Mouse (Mus musculus): ENCODE measurements around the gene Ccdc120. TPM values are rescaled to one million over a fixed set of nuclear protein-coding genes. Genes with fewer than 3 reads are reported as not detected.

The Ccdc120 gene
- total RNA-seq (2014; rRNA removed; ENCODE audit: low replicate concordance) = 0.92 and 5.8 TPM in 2 replicates
- 1.8 and 2.2 TPM in 2 replicates for polyA plus RNA-seq (2015; fragmentation: Nextera tagmentation; extraction: Ambion mirVana)

DNA sequence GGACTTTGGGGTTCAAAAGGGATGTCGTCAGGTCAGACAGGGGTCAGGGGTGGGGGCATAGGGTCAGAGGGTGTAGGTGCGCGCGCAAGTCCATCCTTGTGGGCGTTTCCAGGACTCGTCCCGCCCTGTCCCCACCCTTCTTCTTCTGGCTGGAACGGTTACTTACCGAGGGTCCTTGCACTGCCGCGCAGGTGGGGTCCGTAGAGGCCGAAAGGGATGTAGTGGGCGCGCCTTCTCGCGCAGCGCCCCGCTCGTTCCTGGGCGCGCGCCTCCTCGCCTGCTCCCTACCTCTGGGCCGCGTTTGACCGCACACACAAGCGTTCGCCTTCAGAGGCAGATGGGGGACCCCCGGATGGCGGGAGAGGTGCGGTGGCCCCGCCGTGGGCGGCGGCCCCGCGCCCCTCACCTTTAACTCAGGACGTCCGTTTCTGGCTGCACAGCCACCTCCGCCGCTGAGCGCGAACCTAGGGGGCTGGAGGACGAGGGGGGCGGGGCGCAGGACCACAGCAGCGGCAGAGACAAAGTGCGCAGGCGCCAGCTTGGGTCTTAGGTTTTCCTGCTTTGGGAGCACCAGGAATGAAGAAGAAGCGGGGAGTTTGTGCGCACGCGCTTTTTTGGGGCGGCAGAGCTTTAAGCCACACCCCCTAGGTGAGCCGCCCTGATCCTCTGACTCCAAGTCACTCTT, at the start of gene Ccdc120:
Gene Ccdc120, minus strand, starts transcription at position 474 of the 685 bp plus-strand sequence.
- Histone ChIP-seq H3K36me3 (replicated peaks; ENCODE audit: control insufficient read depth, insufficient read depth, low read length) (no peaks in the 10 kb centered on the region), H3K4me1 (ENCODE audit: control insufficient read depth, insufficient read depth) (no peaks in the 10 kb centered on the region), H3K9me3 (replicated peaks; ENCODE audit: control insufficient read depth, low read length) (no peaks in the 10 kb centered on the region), H3K27ac (ENCODE audit: low read depth) (no peak within 1 kb of the TSS), H3K4me2 (ENCODE audit: low read depth, low read length) (peak within 1 kb of the TSS; percentile 79), H3K9ac (replicated peaks; ENCODE audit: low read depth, low read length) (no peak within 1 kb of the TSS), H3K4me3 (ENCODE audit: low read depth, low read length) (peak within 1 kb of the TSS; percentile 68), H3K27me3 (ENCODE audit: control insufficient read depth, insufficient read depth, low read length) (no peaks in the 10 kb centered on the region)
- WGBS = 16% methylated on average over 52 of the region's 56 CpGs
- TF ChIP-seq CTCF (IDR thresholded peaks at IDR 0.05; ENCODE audit: low read depth) (no peak), EP300 (IDR thresholded peaks at IDR 0.05; ENCODE audit: low read depth) (no peak)
- DNase-seq (ENCODE audit: low spot score) = peak; percentile 43
- peak; percentile 36; the same call in 1 of the 2 replicates for ATAC-seq (ENCODE audit: insufficient read depth, low read depth)

DNA sequence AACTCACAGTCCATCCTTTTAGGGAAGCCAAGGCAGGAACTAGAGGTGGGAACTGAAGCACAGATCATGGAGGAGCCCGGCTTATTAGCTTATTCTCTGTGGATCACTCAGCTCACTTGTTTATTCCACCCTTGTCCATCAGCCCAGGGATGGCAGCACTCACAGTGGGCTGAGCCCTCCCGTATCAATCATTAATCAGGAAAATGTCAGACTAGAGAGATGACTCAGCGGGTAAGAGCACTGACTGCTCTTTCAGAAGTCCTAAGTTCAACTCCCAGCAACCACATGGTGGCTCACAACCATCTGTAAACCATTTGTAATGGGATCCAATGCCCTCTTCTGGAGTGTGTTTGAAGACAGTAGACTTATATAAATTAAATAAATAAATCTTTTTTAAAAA, 46.6 kb upstream of the Ccdc120 start:
- Histone ChIP-seq H3K4me2 (ENCODE audit: low read depth, low read length) (no peak overlapping the region), H3K9me3 (replicated peaks; ENCODE audit: control insufficient read depth, low read length) (no peaks in the 10 kb centered on the region), H3K27ac (ENCODE audit: low read depth) (no peak overlapping the region), H3K4me1 (ENCODE audit: control insufficient read depth, insufficient read depth) (no peaks in the 10 kb centered on the region), H3K9ac (replicated peaks; ENCODE audit: low read depth, low read length) (no peak overlapping the region), H3K27me3 (ENCODE audit: control insufficient read depth, insufficient read depth, low read length) (no peaks in the 10 kb centered on the region), H3K4me3 (ENCODE audit: low read depth, low read length) (no peak overlapping the region), H3K36me3 (replicated peaks; ENCODE audit: control insufficient read depth, insufficient read depth, low read length) (peaks cover 20% of the 10 kb centered on the region)
- ATAC-seq (ENCODE audit: insufficient read depth, low read depth) = no peak
- no peak for DNase-seq (ENCODE audit: low spot score)
- 85% methylated on average over 3 of the region's 3 CpGs for WGBS
- TF ChIP-seq EP300 (IDR thresholded peaks at IDR 0.05; ENCODE audit: low read depth) (no peak), CTCF (IDR thresholded peaks at IDR 0.05; ENCODE audit: low read depth) (no peak)

DNA sequence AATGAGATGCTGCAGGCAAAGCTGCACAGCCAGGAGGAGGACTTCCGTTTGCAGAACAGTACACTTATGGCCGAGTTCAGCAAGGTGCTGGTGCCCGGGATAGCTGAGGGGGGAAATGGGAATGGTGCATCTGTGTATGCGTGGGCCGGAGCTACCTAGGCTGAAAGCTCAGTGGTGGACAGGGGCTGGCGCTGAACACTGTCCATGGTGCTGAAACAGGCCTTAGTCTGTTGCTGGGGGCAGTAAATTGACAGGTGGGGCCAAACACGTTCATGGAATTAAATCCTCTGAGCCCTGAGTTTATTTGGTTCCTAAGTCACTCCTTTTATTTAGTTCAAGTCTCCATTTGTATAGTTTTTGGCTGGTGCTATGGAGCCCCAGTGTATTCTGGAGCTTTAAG, 44.3 kb upstream of the Ccdc120 start:
- no peak overlapping the region for H3K9ac ChIP-seq (replicated peaks; ENCODE audit: low read depth, low read length)
- 0 out of 2 replicates have a peak, but pooled peaks cover 6% of the 10 kb centered on the region for H3K4me1 ChIP-seq (ENCODE audit: control insufficient read depth, insufficient read depth)
- no peaks in the 10 kb centered on the region for H3K9me3 ChIP-seq (replicated peaks; ENCODE audit: control insufficient read depth, low read length)
- peaks cover 11% of the 10 kb centered on the region; the same call in 1 of the 2 replicates for H3K36me3 ChIP-seq (replicated peaks; ENCODE audit: control insufficient read depth, insufficient read depth, low read length)
- no peak overlapping the region for H3K4me2 ChIP-seq (ENCODE audit: low read depth, low read length)
- no peak for ATAC-seq (ENCODE audit: insufficient read depth, low read depth)
- no peak overlapping the region for H3K27ac ChIP-seq (ENCODE audit: low read depth)
- H3K4me3 ChIP-seq (ENCODE audit: low read depth, low read length) = no peak overlapping the region
- DNase-seq (ENCODE audit: low spot score) = no peak
- H3K27me3 ChIP-seq (ENCODE audit: control insufficient read depth, insufficient read depth, low read length) = no peaks in the 10 kb centered on the region
- TF ChIP-seq EP300 (IDR thresholded peaks at IDR 0.05; ENCODE audit: low read depth) (no peak), CTCF (IDR thresholded peaks at IDR 0.05; ENCODE audit: low read depth) (no peak)
- WGBS = 22% methylated on average over 7 of the region's 7 CpGs

DNA sequence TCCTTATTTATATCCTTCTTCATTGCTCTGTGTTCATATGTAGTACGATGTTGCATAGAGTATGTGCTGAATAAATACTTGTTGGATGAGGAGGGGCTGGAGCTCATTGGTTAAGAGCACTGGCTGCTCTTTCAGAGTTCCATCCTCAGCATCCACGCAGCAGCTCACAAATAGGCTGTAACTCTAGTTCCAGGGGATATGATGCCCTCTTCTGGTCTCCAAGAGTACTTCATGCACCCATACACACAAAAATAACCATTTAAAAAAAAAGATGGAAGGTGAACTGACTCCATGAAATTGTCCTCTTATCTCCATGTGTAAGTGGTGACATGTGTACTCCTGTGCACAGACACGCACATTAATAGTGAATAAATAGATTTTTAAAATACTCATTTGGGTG, 42.7 kb upstream of the Ccdc120 start:
- Histone ChIP-seq H3K36me3 (replicated peaks; ENCODE audit: control insufficient read depth, insufficient read depth, low read length) (0 out of 2 replicates have a peak, but pooled peaks cover 3% of the 10 kb centered on the region), H3K4me1 (ENCODE audit: control insufficient read depth, insufficient read depth) (0 out of 2 replicates have a peak, but pooled peaks cover 6% of the 10 kb centered on the region), H3K9me3 (replicated peaks; ENCODE audit: control insufficient read depth, low read length) (no peaks in the 10 kb centered on the region), H3K4me3 (ENCODE audit: low read depth, low read length) (no peak overlapping the region), H3K27me3 (ENCODE audit: control insufficient read depth, insufficient read depth, low read length) (no peaks in the 10 kb centered on the region), H3K9ac (replicated peaks; ENCODE audit: low read depth, low read length) (no peak overlapping the region), H3K27ac (ENCODE audit: low read depth) (no peak overlapping the region), H3K4me2 (ENCODE audit: low read depth, low read length) (no peak overlapping the region)
- DNase-seq (ENCODE audit: low spot score) (no peak), ATAC-seq (ENCODE audit: insufficient read depth, low read depth) (no peak)
- WGBS = 45% methylated on average over 3 of the region's 3 CpGs
- TF ChIP-seq CTCF (IDR thresholded peaks at IDR 0.05; ENCODE audit: low read depth) = peak; percentile 35
- TF ChIP-seq EP300 (IDR thresholded peaks at IDR 0.05; ENCODE audit: low read depth) = no peak

DNA sequence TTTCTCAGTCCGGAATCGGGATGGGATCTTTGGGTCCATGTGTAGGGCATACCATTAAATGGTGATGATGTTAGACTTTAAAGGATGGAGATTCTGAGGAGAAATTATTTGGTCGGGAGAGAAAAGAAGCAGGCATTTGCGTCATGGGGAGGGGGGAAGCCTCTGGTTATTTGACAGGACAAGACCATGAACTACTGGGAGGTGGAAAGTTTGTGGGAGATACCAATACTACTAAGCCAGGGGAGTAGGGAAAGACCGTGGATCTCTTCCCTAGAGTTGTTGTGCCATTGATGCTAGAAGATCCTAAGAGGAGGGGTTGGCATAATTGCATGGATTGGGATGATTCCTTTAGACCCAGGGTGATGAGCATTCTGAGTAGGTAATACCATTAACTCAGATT, 39.6 kb upstream of the Ccdc120 start:
- Histone ChIP-seq H3K4me3 (ENCODE audit: low read depth, low read length) (peak overlapping the region; percentile 62), H3K36me3 (replicated peaks; ENCODE audit: control insufficient read depth, insufficient read depth, low read length) (no peaks in the 10 kb centered on the region), H3K27ac (ENCODE audit: low read depth) (no peak overlapping the region), H3K4me2 (ENCODE audit: low read depth, low read length) (peak overlapping the region; percentile 66), H3K27me3 (ENCODE audit: control insufficient read depth, insufficient read depth, low read length) (no peaks in the 10 kb centered on the region), H3K9me3 (replicated peaks; ENCODE audit: control insufficient read depth, low read length) (no peaks in the 10 kb centered on the region), H3K4me1 (ENCODE audit: control insufficient read depth, insufficient read depth) (0 out of 2 replicates have a peak, but pooled peaks cover 6% of the 10 kb centered on the region), H3K9ac (replicated peaks; ENCODE audit: low read depth, low read length) (peak overlapping the region; percentile 66; the same call in 1 of the 2 replicates)
- ATAC-seq (ENCODE audit: insufficient read depth, low read depth) = no peak
- no peak for TF ChIP-seq EP300 (IDR thresholded peaks at IDR 0.05; ENCODE audit: low read depth)
- no peak for DNase-seq (ENCODE audit: low spot score)
- 16% methylated on average over 5 of the region's 5 CpGs for WGBS
